Mouse (Mus musculus) CH12F3 (cell line): ENCODE data around the gene Fubp1.

ENCODE experiments used
- in situ Hi-C: fragments of 300-500 bp; cut with MboI; formaldehyde crosslinking; loops from 2 replicates; pipeline ENCODE4 v1.14.3; 2020; ENCODE audit warnings: low sequenced_read_pairs

Gene Fubp1

GRCm38 (mm10) chr3:152209967-152210634 is at the start of gene Fubp1, which contains the start of gene Dnajb4:
Fubp1 (plus strand) TSS chr3:152210422.
Dnajb4 (minus strand) TSS chr3:152210302.
- in situ Hi-C loops = no loop called here

- in situ Hi-C loops = no loop called here
These were observed 49.6 kb upstream of the Fubp1 start for GRCm38 (mm10) chr3:152160607-152161006.

- in situ Hi-C loops = no loop called here
These were observed 46.9 kb upstream of the Fubp1 start for GRCm38 (mm10) chr3:152163320-152163719.

DNA sequence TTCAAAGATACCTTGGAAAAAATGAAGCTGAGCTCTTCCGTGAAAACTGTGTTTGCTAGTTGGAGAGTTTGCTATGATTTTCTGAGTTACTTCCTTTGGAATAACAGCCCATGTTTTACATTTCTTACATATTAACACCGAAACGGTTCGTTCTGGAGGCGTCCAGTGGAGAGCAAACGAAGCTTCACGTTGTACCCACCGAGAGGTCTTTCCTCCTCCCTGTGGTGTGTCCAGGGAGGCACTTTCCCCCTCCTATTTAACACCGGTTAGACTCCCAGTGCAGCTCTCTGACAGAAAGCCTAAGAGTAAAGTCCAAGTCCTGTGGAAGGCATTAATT is 45.2 kb upstream of the Fubp1 start:
- in situ Hi-C loops = no loop called here

GRCm38 (mm10) chr3:152165351-152166098 is 44.7 kb upstream of the Fubp1 start:
- in situ Hi-C loops = no loop called here

- in situ Hi-C loops = no loop called here
These were observed 44.2 kb upstream of the Fubp1 start, which contains the start of gene Gipc2 for GRCm38 (mm10) chr3:152166099-152166423. Gipc2 (minus strand) TSS chr3:152166230.

GRCm38 (mm10) chr3:152166699-152167451 is 43.3 kb upstream of the Fubp1 start:
- in situ Hi-C loops = no loop called here

- in situ Hi-C loops = no loop called here
These were observed 42.2 kb upstream of the Fubp1 start for GRCm38 (mm10) chr3:152168007-152168406.

DNA sequence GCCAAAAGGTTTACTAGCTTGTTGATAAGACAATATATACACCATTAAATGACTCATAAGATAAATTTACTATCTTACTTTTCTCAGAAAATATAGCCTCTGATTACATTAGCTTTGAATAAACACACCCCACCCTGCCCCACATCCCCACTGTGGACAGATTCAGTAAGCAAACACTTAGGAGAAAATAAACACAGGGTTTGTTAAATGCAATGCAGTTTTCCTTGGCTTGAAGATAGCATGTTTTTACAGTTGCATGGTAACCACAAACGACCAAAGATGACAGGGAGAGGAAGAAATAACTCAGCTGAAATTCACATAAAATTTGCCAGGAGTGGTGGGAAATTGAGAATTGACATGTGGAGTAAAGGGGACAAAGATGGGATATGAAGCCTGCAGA is 39.8 kb upstream of the Fubp1 start:
- in situ Hi-C loops = no loop called here

- in situ Hi-C loops = no loop called here
These were observed 39.0 kb upstream of the Fubp1 start for GRCm38 (mm10) chr3:152171236-152171635.

- in situ Hi-C loops = no loop called here
These were observed 38.4 kb upstream of the Fubp1 start for GRCm38 (mm10) chr3:152171862-152172261.

GRCm38 (mm10) chr3:152172322-152172935 is 37.8 kb upstream of the Fubp1 start:
- in situ Hi-C loops = no loop called here

GRCm38 (mm10) chr3:152178816-152179215 is 31.4 kb upstream of the Fubp1 start:
- in situ Hi-C loops = no loop called here

- in situ Hi-C loops = no loop called here
These were observed 30.9 kb upstream of the Fubp1 start for GRCm38 (mm10) chr3:152179285-152179684.

GRCm38 (mm10) chr3:152180624-152181023 is 29.6 kb upstream of the Fubp1 start:
- in situ Hi-C loops = no loop called here

GRCm38 (mm10) chr3:152183522-152183921 is 26.7 kb upstream of the Fubp1 start:
- in situ Hi-C loops = no loop called here

GRCm38 (mm10) chr3:152186106-152186505 is 24.1 kb upstream of the Fubp1 start:
- in situ Hi-C loops = no loop called here

GRCm38 (mm10) chr3:152189306-152189705 is 20.9 kb upstream of the Fubp1 start:
- in situ Hi-C loops = no loop called here

DNA sequence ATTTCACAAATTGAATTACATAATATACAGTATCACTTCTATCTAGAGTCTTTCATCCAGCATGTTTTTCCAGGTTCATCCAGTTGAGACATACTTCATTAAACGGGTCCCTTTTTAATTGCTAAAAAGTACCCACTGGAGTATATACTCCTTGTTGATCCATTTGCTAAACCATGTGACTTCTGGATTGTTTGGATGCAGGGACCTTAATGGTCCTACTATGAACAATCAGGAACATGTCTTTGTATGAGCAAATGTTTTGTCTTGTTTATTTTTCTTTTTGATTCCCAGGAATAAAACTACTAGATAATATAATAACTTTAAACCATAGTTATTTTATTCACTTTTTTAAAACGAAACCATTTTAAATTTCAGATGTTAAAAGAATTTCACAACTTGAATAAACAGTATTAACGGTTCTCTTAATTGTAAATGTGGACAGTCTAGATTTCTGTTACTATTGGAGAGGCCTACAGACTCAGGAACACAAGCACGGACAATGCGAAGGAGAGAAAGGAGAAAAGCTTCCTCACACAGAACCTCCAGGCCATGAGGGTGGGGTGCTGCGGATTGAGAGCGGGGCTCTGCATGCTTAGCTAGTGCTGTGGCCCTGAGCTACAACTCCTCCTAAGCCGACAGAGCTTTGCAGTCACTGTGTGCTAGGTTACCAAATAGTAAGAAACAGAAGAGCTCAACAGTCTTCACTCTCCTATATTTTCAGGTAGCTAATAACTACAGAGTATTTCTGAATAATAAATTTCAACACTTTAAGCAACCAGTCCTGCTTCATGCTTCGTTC is 19.3 kb upstream of the Fubp1 start:
- in situ Hi-C loops = no loop called here

DNA sequence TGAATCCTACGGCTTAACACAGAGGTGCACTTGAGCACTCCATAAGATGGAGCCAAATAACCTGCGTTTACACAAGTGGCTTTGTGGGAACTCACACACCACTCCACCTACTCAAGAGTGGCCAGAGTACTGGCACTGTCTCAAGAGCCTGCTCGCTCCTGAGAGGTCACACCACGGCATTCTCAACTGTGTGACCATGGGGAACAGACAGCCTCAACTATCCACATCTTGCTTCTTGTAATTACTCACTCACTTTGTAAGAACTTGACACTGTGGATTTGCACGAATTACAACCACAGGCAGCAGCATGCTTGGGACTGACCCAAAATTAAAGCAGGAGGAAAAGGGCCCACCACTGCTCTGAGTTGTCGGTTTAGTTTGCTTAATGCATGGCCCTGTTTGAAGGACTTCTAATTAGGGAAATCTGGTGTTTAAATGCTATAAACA is 18.4 kb upstream of the Fubp1 start:
- in situ Hi-C loops = no loop called here
